Mouse (Mus musculus) layer of hippocampus, adult 11-12 months (tissue): ENCODE measurements around the gene Arrb1.

ENCODE experiments used
- DNase-seq: peaks from one replicate; pipeline ENCODE4 v3.0.0; 2022; ENCODE audit warnings: low spot score

Arrb1 gene

DNA sequence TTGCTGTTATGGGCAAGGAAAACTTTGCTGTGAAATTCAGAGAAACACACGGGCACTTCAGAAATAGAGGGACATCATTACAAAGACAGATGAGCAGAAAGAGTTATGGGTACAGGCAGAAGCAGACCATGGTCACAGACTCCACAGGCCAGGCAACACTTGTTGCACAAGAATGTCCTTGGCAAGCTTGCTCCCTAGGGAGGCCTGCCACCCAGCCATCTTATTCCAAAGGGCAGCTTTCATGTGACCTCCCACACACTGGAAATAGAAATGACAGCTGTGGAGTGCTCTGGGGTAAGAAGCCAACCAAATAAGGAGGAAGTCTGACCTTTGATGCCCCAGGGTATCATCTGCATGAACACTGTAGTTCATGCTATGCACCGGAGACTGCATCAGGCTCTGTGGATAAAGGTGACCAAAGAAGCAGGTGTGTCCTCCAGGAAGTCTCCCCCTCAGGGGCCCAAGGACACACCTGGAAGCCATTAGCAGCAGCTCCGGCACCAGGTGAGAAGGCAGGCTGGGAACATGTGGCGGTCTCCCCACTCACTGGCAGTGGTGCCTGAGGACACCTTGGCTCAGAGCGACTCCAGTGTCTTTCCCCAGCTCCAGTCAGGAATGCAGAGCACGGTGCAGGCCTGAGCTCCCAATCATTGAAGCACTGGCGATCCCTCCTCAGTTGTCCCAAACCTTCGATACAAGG, 98.8 kb downstream of the Arrb1 start:
- no peak for DNase-seq

DNA sequence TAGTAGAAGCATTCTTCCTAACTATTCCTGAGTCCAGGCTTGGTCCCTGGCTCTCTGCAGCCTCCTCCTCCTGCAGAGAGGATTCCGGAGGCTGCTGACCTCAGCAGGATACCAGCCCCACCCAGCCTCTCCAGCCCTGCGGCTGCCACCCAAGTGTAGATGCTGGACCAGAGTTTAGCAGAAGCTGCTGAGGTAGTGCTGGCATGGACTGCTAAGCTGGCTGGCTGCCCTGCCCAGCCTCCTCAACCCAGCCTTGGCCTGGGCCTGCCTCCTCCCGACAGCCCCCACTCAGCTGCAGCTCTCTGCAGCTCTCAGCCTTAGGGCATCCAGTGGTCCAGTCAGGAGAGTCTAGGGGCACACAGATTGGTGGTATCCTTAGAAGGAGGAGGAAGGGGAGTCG, 106.0 kb downstream of the Arrb1 start:
- no peak for DNase-seq

DNA sequence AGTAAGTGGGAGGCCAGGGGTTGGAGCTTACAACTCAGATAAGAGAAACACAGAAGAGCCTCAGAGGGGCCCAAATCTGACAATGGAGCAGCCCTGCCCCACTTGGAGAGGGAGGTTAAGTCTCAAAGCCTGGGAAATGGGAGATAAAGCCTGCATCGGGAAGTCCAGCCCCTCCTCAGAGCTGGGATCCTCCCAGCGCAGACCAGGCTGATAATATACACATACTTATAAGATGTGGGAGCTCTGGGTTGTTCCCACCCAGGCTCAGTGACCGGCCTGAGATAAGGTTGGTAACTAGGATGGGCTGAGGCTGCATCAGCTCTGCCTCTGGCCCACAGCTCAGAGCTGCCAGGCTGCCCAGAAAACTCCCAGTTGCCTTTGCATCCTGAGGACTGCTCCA, 106.8 kb downstream of the Arrb1 start:
- DNase-seq, result no peak

DNA sequence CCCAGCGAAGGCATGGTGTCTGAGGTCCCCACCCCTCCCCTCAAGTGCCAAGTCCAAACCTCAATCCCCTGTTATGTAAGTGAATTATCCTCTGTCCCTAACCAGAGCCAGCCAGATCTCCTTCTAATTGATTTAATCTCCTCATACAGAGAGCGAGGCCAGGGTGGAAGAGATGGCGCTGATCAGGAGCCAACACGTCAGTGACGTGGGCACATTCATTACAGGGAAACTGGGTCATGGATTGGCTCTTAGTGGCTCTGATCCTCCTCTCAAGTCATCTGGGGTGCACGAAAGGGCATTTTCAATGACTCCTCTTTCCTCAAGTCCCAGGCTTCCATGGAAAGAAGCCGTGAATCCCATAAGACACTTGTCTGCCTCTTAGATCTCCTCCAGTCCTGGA, 109.4 kb downstream of the Arrb1 start:
- no peak for DNase-seq

DNA sequence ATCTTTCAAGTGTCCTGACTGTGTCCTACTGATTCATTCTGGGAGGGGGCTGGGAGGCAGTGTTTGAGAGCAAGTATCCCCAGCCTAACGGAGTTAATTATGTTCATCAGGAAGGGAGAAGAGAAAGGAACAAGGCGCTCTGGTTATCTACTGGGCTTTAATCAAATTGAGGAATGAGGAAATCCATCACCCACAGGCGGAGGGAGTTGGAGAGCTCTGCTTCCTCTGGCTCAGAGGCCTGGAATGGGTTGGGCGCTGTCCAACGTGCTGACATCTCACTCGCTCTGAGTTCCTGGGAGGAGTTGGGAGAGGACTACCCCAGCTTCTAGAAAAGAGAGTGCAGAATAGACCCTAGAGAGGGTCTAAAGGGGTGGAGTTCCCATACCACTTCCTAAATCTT, 113.4 kb downstream of the Arrb1 start:
- DNase-seq, result no peak

DNA sequence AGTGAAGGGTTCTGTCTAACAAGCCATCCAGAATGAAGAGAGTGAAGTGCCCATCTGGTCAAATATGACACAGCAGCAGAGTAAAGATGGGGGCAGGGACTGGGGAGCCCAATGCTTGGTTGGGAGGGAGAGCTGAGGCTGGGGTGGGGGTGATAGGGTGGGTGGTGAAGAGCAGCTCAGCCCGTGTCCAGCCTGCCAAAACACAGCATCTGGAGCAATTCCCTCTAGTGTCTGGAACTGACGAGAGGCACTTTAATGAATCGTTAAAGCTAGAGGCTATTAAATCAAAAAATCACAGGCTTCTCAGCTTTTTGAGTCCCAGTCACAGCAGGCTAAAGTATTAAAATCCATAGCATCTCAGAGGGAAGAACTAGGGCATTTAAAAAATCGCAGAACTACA, 114.3 kb downstream of the Arrb1 start:
- DNase-seq, result no peak

DNA sequence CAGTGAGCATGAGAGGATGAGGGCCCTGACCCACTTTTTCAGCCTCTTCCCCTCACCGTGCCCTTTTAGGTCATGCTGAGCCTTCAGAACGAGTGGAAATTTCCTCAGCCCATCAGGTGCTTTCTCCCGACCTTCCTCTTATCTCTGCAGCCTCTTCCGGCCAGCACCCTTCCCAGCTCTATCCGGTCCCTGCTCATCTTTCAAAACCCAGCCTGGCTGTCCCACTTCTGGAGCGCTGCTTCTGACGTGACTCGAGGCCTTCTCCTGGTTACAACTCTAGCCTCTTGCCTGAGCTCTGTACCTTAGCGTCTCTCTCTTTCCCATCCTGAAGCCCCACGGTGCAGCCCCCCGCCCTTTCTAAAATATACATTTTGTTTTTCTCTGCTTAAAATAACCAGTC, 119.0 kb downstream of the Arrb1 start:
- DNase-seq, result no peak
